Mouse (Mus musculus) liver, postnatal 0 days (tissue): ENCODE data around the gene Ppfia3. TPM values are rescaled to one million over a fixed set of nuclear protein-coding genes. Genes with fewer than 3 reads are reported as not detected.

Experiments used
- ATAC-seq: fragments of 200-750 bp; cut with Nextera tagmentation; 2 replicates; pipeline ENCODE4 v1.8.0; 2017; ENCODE audit warnings: mild to moderate bottlenecking, moderate library complexity
- DNase-seq: peaks from one replicate; pipeline ENCODE4 v3.0.0-alpha.2; 2016
- H3K27ac ChIP-seq: fragments of 300-500 bp; sonication (generic); 2 replicates; pipeline ENCODE4 v1.5.1; 2014; ENCODE audit warnings: antibody characterized with exemption, moderate library complexity, mild to moderate bottlenecking, low read depth
- H3K27me3 ChIP-seq: fragments of 300-500 bp; sonication (generic); 2 replicates; pipeline ENCODE4 v1.6.1; 2014; ENCODE audit warnings: low read length, control low read depth, mixed read lengths; ENCODE audit not compliant: insufficient read depth
- H3K36me3 ChIP-seq: fragments of 300-500 bp; sonication (generic); replicated peaks from 2 replicates; pipeline ENCODE4 v1.6.1; 2014; ENCODE audit warnings: mild to moderate bottlenecking, control low read depth, low read length, moderate library complexity, mixed read lengths; ENCODE audit not compliant: insufficient read depth
- H3K4me1 ChIP-seq: fragments of 300-500 bp; sonication (generic); 2 replicates; pipeline ENCODE4 v1.6.1; 2014; ENCODE audit warnings: antibody characterized with exemption, mild to moderate bottlenecking, control low read depth; ENCODE audit not compliant: insufficient read depth
- H3K4me2 ChIP-seq: fragments of 300-500 bp; sonication (generic); 2 replicates; pipeline ENCODE4 v1.6.1; 2014; ENCODE audit warnings: low read depth, mild to moderate bottlenecking, low read length, moderate library complexity, mixed read lengths
- H3K4me3 ChIP-seq: fragments of 300-500 bp; sonication (generic); 2 replicates; pipeline ENCODE4 v1.5.1; 2014; ENCODE audit warnings: low read depth, low read length
- H3K9ac ChIP-seq: fragments of 300-500 bp; sonication (generic); replicated peaks from 2 replicates; pipeline ENCODE4 v1.6.1; 2014; ENCODE audit warnings: mild to moderate bottlenecking, moderate library complexity
- H3K9me3 ChIP-seq: fragments of 300-500 bp; sonication (generic); 2 replicates; pipeline ENCODE4 v1.6.1; 2016; ENCODE audit warnings: mild to moderate bottlenecking, control low read depth, low read length, mixed read lengths
- CTCF ChIP-seq: sonication (generic); IDR thresholded peaks from 2 replicates; pipeline ENCODE4 v1.5.1; 2016; ENCODE audit warnings: antibody characterized with exemption, low read depth
- EP300 ChIP-seq: IDR thresholded peaks from 2 replicates; pipeline ENCODE4 v1.6.1; 2016; ENCODE audit warnings: antibody characterized with exemption, low read depth, mild to moderate bottlenecking
- WGBS: fragments of 180-500 bp; shearing (Covaris S2); extraction: QIAGEN DNeasy Blood & Tissue Kit; methylation state at CpG from one replicate; pipeline ENCODE4 v1.1.7; 2014; ENCODE audit not compliant: insufficient replicate concordance; 5-methylcytosine and 5-hydroxymethylcytosine counted together
- polyA plus RNA-seq: library from polyadenylated mRNA; unstranded; fragments of >200 nt; fragmentation: Nextera tagmentation; extraction: Ambion mirVana; gene quantifications from 2 replicates; pipeline ENCODE4 v1.2.1, GENCODE M21; 2015

The Ppfia3 gene
- polyA plus RNA-seq, 1 experiment from 2014 or later, result not detected

DNA sequence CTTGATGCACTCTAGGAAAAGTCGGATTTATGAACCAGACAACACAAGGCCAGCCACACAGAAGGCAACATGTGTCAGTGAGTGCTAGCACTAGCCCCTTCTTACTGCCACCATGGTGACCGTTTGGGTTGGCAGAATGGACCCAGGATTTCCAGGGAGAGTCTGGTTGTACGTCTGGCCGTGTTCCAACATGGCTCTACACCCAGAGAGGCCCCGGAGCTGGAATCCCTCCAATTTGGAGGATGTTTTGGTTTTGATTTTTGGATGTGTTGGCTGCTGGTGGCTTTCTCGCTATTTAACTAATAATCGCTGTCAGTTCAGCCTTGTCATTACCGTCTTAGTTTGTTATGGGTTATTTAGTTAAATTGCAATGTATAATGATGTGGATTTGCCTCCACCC is 64.2 kb downstream of the Ppfia3 start:
- Histone ChIP-seq H3K9ac (no peak overlapping the region), H3K4me1 (0 out of 2 replicates have a peak, but pooled peaks cover 2% of the 10 kb centered on the region), H3K4me3 (no peak overlapping the region), H3K9me3 (no peaks in the 10 kb centered on the region), H3K27ac (no peak overlapping the region), H3K27me3 (0 out of 2 replicates have a peak, but pooled peaks cover 3% of the 10 kb centered on the region), H3K36me3 (no peaks in the 10 kb centered on the region), H3K4me2 (no peak overlapping the region)
- ATAC-seq (no peak), DNase-seq (no peak)
- 74% methylated on average over 8 of the region's 8 CpGs for WGBS
- no peak for TF ChIP-seq CTCF
- TF ChIP-seq EP300, result no peak

DNA sequence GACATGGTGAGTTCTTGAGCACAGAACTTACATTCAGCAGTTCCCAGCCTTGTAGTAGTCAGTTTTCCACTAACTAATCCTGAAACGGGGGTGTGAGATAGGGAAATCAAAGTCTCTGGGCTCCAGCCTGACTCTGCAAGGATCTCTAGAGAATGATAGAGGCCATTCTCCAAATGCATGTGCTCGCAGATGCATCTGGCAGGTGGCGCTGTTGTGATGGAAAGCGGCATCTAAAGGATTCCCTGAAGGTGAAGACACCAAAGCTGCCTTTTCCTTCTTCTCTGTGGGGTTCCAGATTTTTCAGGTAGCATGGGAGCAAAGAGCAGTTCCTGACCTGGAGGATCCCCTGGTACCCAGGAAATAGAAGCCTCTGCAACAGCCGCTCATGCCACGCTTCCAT is 66.5 kb downstream of the Ppfia3 start:
- Histone ChIP-seq H3K27me3 (0 out of 2 replicates have a peak, but pooled peaks cover 3% of the 10 kb centered on the region), H3K4me2 (no peak overlapping the region), H3K9ac (no peak overlapping the region)

DNA sequence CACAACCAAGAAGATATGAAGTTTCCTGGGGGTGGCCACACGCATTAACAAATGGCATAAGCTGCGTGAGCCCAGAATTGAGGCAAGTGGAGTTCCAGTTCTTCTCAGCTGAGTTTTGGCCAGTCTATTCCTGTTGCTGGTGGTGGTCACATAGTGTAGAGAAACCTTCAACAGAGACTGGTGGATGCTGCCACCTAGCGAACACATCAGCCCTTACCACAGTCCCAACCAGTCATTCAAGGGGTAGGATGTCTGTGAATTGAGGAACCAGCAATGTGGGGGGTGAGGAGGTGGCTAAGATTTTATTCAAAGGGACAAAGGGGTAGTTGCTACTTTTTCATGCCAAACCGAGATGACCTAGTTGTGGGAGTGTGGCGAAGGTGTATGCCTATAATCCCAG is 67.1 kb downstream of the Ppfia3 start:
- Histone ChIP-seq H3K27ac (no peak overlapping the region), H3K9me3 (no peaks in the 10 kb centered on the region), H3K4me1 (0 out of 2 replicates have a peak, but pooled peaks cover 2% of the 10 kb centered on the region), H3K4me2 (no peak overlapping the region), H3K36me3 (no peaks in the 10 kb centered on the region), H3K27me3 (0 out of 2 replicates have a peak, but pooled peaks cover 3% of the 10 kb centered on the region), H3K9ac (no peak overlapping the region), H3K4me3 (no peak overlapping the region)
- TF ChIP-seq EP300 (no peak), CTCF (peak; percentile 89)
- ATAC-seq (peak; percentile 94), DNase-seq (peak; percentile 78)
- WGBS, result 4% methylated on average over 5 of the region's 5 CpGs

More for the DNA sequence above, 66.5 kb downstream of the Ppfia3 start:
- TF ChIP-seq EP300 (no peak), CTCF (peak; percentile 67)
- Histone ChIP-seq H3K4me1 (0 out of 2 replicates have a peak, but pooled peaks cover 2% of the 10 kb centered on the region), H3K27ac (no peak overlapping the region), H3K9me3 (no peaks in the 10 kb centered on the region), H3K4me3 (no peak overlapping the region), H3K36me3 (no peaks in the 10 kb centered on the region)
- WGBS, result 11% methylated on average over 6 of the region's 6 CpGs
- DNase-seq, result peak; percentile 53
- ATAC-seq, result peak; percentile 45; the same call in 1 of the 2 replicates

DNA sequence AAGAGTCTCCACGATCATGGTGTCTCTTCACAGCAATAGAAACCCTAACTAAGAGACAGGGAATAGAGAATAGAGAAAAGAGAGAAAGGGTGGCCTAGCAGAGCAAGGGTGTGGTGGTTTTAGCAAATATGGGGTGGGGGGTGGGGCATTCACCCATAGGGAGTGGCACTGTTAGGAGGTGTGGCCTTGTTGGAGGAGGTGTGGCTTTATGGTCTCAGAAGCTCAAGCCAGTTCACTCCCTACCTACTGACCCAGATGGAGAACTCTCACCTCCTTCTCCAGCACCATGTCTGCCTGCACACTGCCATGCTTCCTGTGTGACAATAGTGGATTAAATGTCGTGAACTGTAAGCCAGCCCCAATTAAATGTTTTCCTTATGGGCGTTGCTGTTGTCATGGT is 69.3 kb downstream of the Ppfia3 start:
- Histone ChIP-seq H3K36me3 (no peaks in the 10 kb centered on the region), H3K27me3 (0 out of 2 replicates have a peak, but pooled peaks cover 3% of the 10 kb centered on the region), H3K4me3 (no peak overlapping the region), H3K4me2 (no peak overlapping the region), H3K27ac (no peak overlapping the region), H3K4me1 (0 out of 2 replicates have a peak, but pooled peaks cover 2% of the 10 kb centered on the region), H3K9me3 (no peaks in the 10 kb centered on the region), H3K9ac (no peak overlapping the region)
- TF ChIP-seq EP300 (no peak), CTCF (no peak)
- no peak for ATAC-seq
- WGBS, result 65% methylated on average over 3 of the region's 3 CpGs
- no peak for DNase-seq

DNA sequence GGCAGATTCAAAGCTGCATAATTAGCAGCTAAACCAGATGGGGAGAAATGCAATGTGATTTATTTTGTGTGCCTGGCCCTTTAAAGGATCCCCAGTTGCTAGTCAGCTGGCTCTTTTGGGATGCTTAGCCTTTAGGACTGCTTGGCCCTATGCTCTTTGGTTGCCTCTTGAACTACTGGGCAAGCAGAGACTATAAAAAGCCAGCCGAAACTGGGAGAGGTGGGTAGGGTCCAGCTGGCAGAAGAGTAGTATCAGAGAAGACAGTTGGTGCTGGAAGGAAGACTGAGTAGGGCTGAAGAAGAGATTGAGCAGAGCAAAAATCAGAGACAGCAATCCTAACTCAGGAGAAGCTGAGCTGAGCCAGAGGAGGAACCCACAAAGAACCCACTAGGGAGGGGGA is 70.2 kb downstream of the Ppfia3 start:
- H3K36me3 ChIP-seq, result no peaks in the 10 kb centered on the region
- H3K9ac ChIP-seq, result no peak overlapping the region
- no peak overlapping the region for H3K4me2 ChIP-seq
- no peak for DNase-seq
- no peak for ATAC-seq
- H3K9me3 ChIP-seq, result no peaks in the 10 kb centered on the region
- H3K27ac ChIP-seq, result no peak overlapping the region
- TF ChIP-seq CTCF (no peak), EP300 (no peak)
- H3K27me3 ChIP-seq, result 0 out of 2 replicates have a peak, but pooled peaks cover 3% of the 10 kb centered on the region
- 0 out of 2 replicates have a peak, but pooled peaks cover 2% of the 10 kb centered on the region for H3K4me1 ChIP-seq
- WGBS, result 72% methylated on average over 1 of the region's 1 CpGs
- H3K4me3 ChIP-seq, result no peak overlapping the region

Other genes with a start within 250 kb of the Ppfia3 start
- 681 and 696 TPM in 2 replicates for gene Rps11, start 242.6 kb downstream of the Ppfia3 start, polyA plus RNA-seq
- gene Rpl13a, start 238.3 kb downstream of the Ppfia3 start, polyA plus RNA-seq, result 938 and 993 TPM in 2 replicates
- 0.27 and 0.70 TPM in 2 replicates for gene Gm45713, start 230.8 kb downstream of the Ppfia3 start, polyA plus RNA-seq
- gene Flt3l, start 230.6 kb downstream of the Ppfia3 start, polyA plus RNA-seq, result 2.0 and 2.3 TPM in 2 replicates
- 37.6 and 37.8 TPM in 2 replicates for gene Pih1d1, start 212.7 kb downstream of the Ppfia3 start, polyA plus RNA-seq
- gene Aldh16a1, start 212.4 kb downstream of the Ppfia3 start, polyA plus RNA-seq, result 26.8 and 29.6 TPM in 2 replicates
- gene Slc17a7, start 203.1 kb downstream of the Ppfia3 start, polyA plus RNA-seq, result not detected in 2 replicates
- gene Gfy, start 187.4 kb downstream of the Ppfia3 start, polyA plus RNA-seq, result not detected in 2 replicates
- gene Pth2, start 186.0 kb downstream of the Ppfia3 start, polyA plus RNA-seq, result not detected in 2 replicates
- gene Ccdc155, start 162.1 kb downstream of the Ppfia3 start, polyA plus RNA-seq, result 0.06 TPM in 1 of 2 replicates, not detected in the other
- 0.95 and 1.5 TPM in 2 replicates for gene Dkkl1, start 154.9 kb downstream of the Ppfia3 start, polyA plus RNA-seq
- gene Tead2, start 151.3 kb downstream of the Ppfia3 start, polyA plus RNA-seq, result 15.5 and 20.2 TPM in 2 replicates
- 29.8 and 31.8 TPM in 2 replicates for gene Cd37, start 127.9 kb downstream of the Ppfia3 start, polyA plus RNA-seq
- 0.46 and 0.49 TPM in 2 replicates for gene Slc6a16, start 125.9 kb downstream of the Ppfia3 start, polyA plus RNA-seq
- 0.32 and 0.43 TPM in 2 replicates for gene Slc6a21, start 89.5 kb downstream of the Ppfia3 start, polyA plus RNA-seq
- 6.9 and 7.0 TPM in 2 replicates for gene Trpm4, start 33.2 kb downstream of the Ppfia3 start, polyA plus RNA-seq
- gene Hrc, start 31.7 kb downstream of the Ppfia3 start, polyA plus RNA-seq, result 0.05 and 0.31 TPM in 2 replicates
- gene Lin7b, start 3.6 kb upstream of the Ppfia3 start, polyA plus RNA-seq, result not detected in 2 replicates
- gene Snrnp70, start 28.7 kb upstream of the Ppfia3 start, polyA plus RNA-seq, result 53.7 and 57.2 TPM in 2 replicates
- gene Kcna7, start 38.6 kb upstream of the Ppfia3 start, polyA plus RNA-seq, result 0.05 TPM in 1 of 2 replicates, not detected in the other
- gene Ntf5, start 46.7 kb upstream of the Ppfia3 start, polyA plus RNA-seq, result 0.05 and 0.15 TPM in 2 replicates
- gene Lhb, start 53.8 kb upstream of the Ppfia3 start, polyA plus RNA-seq, result not detected in 2 replicates
- gene Gys1, start 67.8 kb upstream of the Ppfia3 start, polyA plus RNA-seq, result 3.3 TPM in 2 replicates
- 30.1 and 36.5 TPM in 2 replicates for gene Ruvbl2, start 71.1 kb upstream of the Ppfia3 start, polyA plus RNA-seq
- gene Ftl1, start 92.9 kb upstream of the Ppfia3 start, polyA plus RNA-seq, result 5,147 and 5,518 TPM in 2 replicates
- 59.6 and 60.8 TPM in 2 replicates for gene Bax, start 99.9 kb upstream of the Ppfia3 start, polyA plus RNA-seq
- 0.22 and 0.30 TPM in 2 replicates for gene Tulp2, start 114.9 kb upstream of the Ppfia3 start, polyA plus RNA-seq
- gene Gm45808, start 119.8 kb upstream of the Ppfia3 start, polyA plus RNA-seq, result 0.15 and 0.33 TPM in 2 replicates
- gene Dhdh, start 121.8 kb upstream of the Ppfia3 start, polyA plus RNA-seq, result 8.4 and 9.5 TPM in 2 replicates
- 91.5 and 103 TPM in 2 replicates for gene Nucb1, start 143.4 kb upstream of the Ppfia3 start, polyA plus RNA-seq
- gene Ppp1r15a, start 159.2 kb upstream of the Ppfia3 start, polyA plus RNA-seq, result 104 and 113 TPM in 2 replicates
- gene Plekha4, start 159.3 kb upstream of the Ppfia3 start, polyA plus RNA-seq, result 0.51 and 0.91 TPM in 2 replicates
- 0.24 and 0.62 TPM in 2 replicates for gene Hsd17b14, start 187.9 kb upstream of the Ppfia3 start, polyA plus RNA-seq
- 32.3 and 38.9 TPM in 2 replicates for gene Bcat2, start 203.1 kb upstream of the Ppfia3 start, polyA plus RNA-seq
- gene Fgf21, start 248.5 kb upstream of the Ppfia3 start, polyA plus RNA-seq, result 7.6 and 7.8 TPM in 2 replicates